Mouse (Mus musculus) retina, embryonic 14.5 days (tissue): ENCODE results near the gene Ttn.

Experiments
- DNase-seq: peaks from one replicate; pipeline ENCODE4 v3.0.0-alpha.2; 2015; ENCODE audit warnings: low spot score

Ttn gene

GRCm38 (mm10) chr2:76655982-76656381 lies 326.4 kb downstream of the Ttn start:
- DNase-seq, result peak; percentile 44

DNA sequence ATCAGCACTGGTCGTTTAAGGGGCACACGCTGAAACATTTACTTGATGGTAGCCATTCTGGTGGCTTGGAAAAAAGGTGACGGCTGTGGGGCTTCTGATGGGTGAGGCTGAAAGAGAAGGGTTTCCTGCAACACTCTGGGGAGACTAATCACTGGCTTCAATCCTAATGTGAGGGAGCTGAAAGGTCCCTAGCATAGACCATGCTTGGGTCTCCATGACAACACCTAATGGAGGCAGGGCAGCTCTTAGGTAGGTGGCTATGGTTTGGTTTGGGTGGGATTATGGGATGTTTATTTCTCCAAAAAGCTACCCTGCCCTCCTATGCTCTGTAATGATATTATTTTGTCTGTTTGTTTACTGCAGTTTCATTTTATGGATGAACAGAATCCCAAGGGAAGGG lies 326.9 kb downstream of the Ttn start:
- no peak for DNase-seq

DNA sequence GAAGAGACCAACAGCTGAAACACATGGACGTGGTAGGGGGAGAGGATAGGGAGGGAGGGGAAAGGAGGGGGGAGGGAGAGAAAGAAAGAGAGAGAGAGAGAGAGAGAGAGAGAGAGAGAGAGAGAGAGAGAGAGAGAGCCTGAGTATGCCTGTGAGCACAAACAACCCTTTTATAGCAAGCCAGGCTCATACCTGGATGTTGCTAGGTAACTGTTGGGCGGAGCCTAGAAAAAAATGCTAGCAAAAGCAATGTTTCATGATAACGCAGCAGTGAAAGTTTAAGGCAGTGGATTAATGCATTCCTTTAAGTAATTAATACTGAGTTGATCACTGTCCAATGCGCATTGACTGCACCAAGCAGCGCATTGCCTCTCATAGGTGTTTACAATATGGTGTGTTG lies 327.7 kb downstream of the Ttn start:
- DNase-seq, result no peak
